Mouse (Mus musculus) midbrain, postnatal 0 days (tissue): ENCODE results near the gene Islr2. TPM values are rescaled to one million over a fixed set of nuclear protein-coding genes. Genes with fewer than 3 reads are reported as not detected.

Experiments used
- ATAC-seq: fragments of 200-750 bp; cut with Nextera tagmentation; 2 replicates; pipeline ENCODE4 v1.8.0; 2017; ENCODE audit warnings: moderate number of reproducible peaks, mild to moderate bottlenecking, moderate TSS enrichment, moderate library complexity; ENCODE audit not compliant: low FRiP score
- DNase-seq: peaks from one replicate; pipeline ENCODE4 v3.0.0-alpha.2; 2015; ENCODE audit warnings: low spot score
- H3K27ac ChIP-seq: fragments of 300-500 bp; sonication (generic); 2 replicates; pipeline ENCODE4 v1.5.1; 2014; ENCODE audit warnings: low read depth, mild to moderate bottlenecking, low read length, mixed read lengths
- H3K27me3 ChIP-seq: fragments of 300-500 bp; sonication (generic); 2 replicates; pipeline ENCODE4 v1.6.1; 2014; ENCODE audit warnings: low read length, control low read depth, mixed read lengths; ENCODE audit not compliant: insufficient read depth
- H3K36me3 ChIP-seq: fragments of 300-500 bp; sonication (generic); 2 replicates; pipeline ENCODE4 v1.6.1; 2014; ENCODE audit warnings: low read length, control low read depth, mixed read lengths; ENCODE audit not compliant: insufficient read depth
- H3K4me1 ChIP-seq: fragments of 300-500 bp; sonication (generic); 2 replicates; pipeline ENCODE4 v1.6.1; 2014; ENCODE audit warnings: mild to moderate bottlenecking, control low read depth, antibody characterized with exemption, low read length, mixed read lengths; ENCODE audit not compliant: insufficient read depth
- H3K4me2 ChIP-seq: fragments of 300-500 bp; sonication (generic); 2 replicates; pipeline ENCODE4 v1.6.1; 2014; ENCODE audit warnings: low read depth, mild to moderate bottlenecking, low read length, mixed read lengths; ENCODE audit not compliant: poor library complexity, severe bottlenecking
- H3K4me3 ChIP-seq: fragments of 300-500 bp; sonication (generic); 2 replicates; pipeline ENCODE4 v1.5.1; 2014; ENCODE audit warnings: low read depth, mild to moderate bottlenecking, low read length, moderate library complexity
- H3K9ac ChIP-seq: fragments of 300-500 bp; sonication (generic); replicated peaks from 2 replicates; pipeline ENCODE4 v1.6.1; 2014; ENCODE audit warnings: mild to moderate bottlenecking, low read length, moderate library complexity, mixed read lengths; ENCODE audit not compliant: poor library complexity, severe bottlenecking
- H3K9me3 ChIP-seq: fragments of 300-500 bp; sonication (generic); 2 replicates; pipeline ENCODE4 v1.6.1; 2016; ENCODE audit warnings: low read length, control low read depth
- CTCF ChIP-seq: IDR thresholded peaks from 2 replicates; pipeline ENCODE4 v1.5.1; 2016; ENCODE audit warnings: antibody characterized with exemption, mild to moderate bottlenecking
- WGBS: fragments of 180-500 bp; shearing (Covaris S2); extraction: QIAGEN DNeasy Blood & Tissue Kit; methylation state at CpG from one replicate; pipeline ENCODE4 v1.1.7; 2014; 5-methylcytosine and 5-hydroxymethylcytosine counted together
- polyA plus RNA-seq: library from polyadenylated mRNA; unstranded; fragments of >200 nt; fragmentation: Nextera tagmentation; extraction: Ambion mirVana; gene quantifications from 2 replicates; pipeline ENCODE4 v1.2.1, GENCODE M21; 2015
- total RNA-seq: library from RNA; depleted of rRNA; stranded (reverse); fragments of >200 nt; gene quantifications from 2 replicates; pipeline ENCODE4 v1.2.3, GENCODE M21; 2014

Islr2 gene
- total and polyA plus RNA-seq, 2 experiments from 2014 or later, result 18.1 to 267 TPM

DNA sequence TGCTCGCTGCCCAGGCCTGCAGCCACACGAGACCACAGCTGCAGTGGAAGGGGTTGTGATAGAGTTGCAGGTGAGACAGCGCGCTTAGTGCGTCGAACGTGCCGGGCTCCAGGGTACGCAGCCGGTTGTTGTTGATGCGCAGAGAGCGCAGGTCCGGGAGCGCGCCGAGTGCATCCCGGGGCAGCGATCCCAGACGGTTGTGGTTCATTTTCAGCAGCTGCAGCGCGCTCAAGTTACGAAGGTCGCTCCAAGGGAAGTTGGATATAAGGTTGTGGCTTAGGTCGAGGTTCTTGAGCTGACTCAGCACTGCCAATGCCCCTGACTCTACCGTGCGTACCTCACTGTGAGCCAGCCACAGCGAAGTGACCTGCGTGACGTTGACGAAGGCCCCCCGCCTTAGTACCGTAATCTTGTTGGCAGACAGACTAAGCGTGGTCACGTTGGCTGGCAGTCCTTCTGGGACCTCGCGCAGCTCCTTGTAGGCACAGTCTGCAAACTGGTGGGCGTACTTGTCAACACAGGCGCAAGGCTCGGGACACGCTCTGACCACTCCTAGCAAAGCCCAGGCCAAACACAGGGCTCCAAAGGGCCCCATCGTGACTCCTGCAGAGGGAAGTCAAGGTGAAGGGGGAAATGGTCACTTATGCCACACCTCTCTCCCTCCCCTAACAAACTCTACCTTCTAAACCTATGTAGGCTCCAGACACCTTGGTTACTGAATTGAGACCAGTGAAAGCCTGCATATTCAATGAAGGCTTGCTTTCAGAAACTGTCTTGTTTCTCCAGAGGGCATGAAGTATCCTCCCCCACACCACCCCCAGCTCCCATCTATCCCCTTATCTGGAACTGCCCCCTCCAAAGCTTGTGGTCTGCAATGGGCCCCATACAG is 4.5 kb downstream of the Islr2 start:
- Histone ChIP-seq H3K9ac (peak overlapping the region; percentile 63; the same call in 1 of the 2 replicates), H3K27me3 (peaks cover 61% of the 10 kb centered on the region), H3K4me3 (peak overlapping the region; percentile 35), H3K4me1 (peaks cover 6% of the 10 kb centered on the region), H3K27ac (peak overlapping the region; percentile 47), H3K4me2 (peak overlapping the region; percentile 66), H3K9me3 (no peaks in the 10 kb centered on the region), H3K36me3 (no peaks in the 10 kb centered on the region)
- 2% methylated on average over 41 of the region's 41 CpGs for WGBS
- ATAC-seq (no peak), DNase-seq (no peak)
- no peak for TF ChIP-seq CTCF

- peak overlapping the region; percentile 63; the same call in 1 of the 2 replicates for H3K9ac ChIP-seq
- H3K27ac ChIP-seq, result peak overlapping the region; percentile 47
- H3K27me3 ChIP-seq, result peaks cover 64% of the 10 kb centered on the region
- H3K36me3 ChIP-seq, result no peaks in the 10 kb centered on the region
- peak; percentile 25; the same call in 1 of the 2 replicates for TF ChIP-seq CTCF
- H3K4me3 ChIP-seq, result peak overlapping the region; percentile 35
- no peaks in the 10 kb centered on the region for H3K9me3 ChIP-seq
- H3K4me2 ChIP-seq, result peak overlapping the region; percentile 66
- ATAC-seq, result no peak
- no peak for DNase-seq
- H3K4me1 ChIP-seq, result peaks cover 6% of the 10 kb centered on the region
- WGBS, result 3% methylated on average over 38 of the region's 38 CpGs
Measured at GRCm38 (mm10) chr9:58198801-58199371, 5.2 kb downstream of the Islr2 start.

DNA sequence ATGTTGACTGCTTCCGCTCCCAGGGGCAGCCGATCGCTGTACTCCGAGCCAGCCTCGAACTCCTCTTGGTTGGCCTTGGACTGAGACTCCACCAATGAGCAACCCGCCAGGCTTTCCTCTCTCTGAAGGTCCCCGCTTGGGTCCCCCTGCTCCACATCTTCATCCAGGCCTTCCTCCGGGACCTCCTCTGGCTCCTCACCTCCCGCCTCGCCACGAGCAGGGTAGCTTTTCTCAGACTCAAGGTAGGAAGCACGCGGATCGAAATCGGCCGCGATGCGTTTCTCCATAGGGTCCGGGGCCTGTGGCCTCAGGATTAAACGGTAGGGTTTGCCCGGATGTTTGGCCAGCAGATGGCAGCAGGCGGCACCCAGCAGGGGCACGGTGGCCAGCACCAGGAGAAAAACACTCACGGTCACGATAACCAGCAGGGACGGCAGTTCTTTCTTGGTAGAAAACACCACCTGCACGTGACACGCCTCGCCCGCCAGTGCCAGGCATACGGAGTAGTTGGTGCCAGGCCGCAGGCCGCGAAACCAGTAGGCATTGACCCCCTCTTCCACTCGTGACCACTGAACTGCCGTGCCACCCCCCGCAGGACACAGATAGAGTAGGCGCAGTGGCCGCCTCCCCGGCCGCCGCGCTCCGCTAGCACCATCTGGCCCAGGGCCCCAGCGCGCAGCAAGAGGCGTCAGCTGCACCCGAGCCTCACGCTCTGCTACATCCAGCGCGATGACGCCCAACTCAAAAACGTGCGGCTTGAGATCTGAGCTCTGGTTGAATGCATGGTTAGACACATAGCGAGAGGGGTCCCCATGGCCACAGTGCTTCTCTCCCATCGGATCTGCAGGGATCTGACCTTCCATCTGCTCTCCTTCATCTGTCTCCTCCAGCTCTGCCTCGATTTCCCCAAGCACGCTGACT is 6.1 kb downstream of the Islr2 start:
- Histone ChIP-seq H3K27me3 (peaks cover 60% of the 10 kb centered on the region), H3K4me1 (peaks cover 6% of the 10 kb centered on the region)

DNA sequence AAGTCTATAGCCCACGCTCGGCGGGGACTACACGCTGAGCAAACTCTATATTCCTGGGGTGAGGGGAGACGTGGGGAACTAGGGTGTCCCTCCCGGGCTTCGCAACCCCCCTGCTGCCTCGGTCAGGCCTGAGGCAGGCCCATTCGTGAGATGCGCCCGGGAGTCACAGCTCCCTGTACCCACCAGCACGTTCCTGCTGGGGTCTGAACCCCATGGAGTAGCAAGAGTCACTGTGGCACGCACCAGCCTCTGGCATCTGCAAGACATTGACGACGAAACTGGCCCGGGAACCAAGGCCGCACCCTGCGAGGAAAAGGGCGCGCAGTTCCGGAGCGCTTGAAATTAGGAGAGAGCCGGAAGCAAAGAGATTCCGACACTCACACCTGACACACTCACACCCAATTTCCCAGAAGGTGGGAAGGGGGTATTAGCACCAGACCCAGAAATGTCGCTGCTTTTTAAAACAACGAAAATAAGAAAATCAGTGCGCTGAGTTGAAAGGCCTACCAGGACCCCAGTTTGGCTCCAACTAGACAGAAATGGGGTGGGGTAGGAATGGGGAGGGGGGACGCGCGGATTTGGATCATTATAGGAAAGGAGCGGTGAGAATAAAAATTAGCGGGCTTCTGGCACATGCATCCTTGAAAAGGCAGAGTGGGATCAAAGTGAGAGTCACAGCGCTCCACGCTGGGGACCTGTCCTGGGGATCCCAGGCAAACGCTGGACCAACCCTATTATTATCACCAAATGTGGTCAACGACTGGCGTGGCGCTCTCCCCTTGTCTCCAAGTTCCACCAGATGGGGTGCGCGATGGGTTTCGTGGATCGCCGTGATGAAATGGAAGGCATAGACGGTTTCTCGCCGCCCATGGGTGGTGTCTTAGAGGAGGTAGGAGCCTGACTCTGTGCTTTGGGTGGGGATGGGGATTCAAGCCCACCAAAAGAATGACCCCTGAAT is 7.2 kb downstream of the Islr2 start:
- DNase-seq (no peak), ATAC-seq (no peak)
- peak overlapping the region; percentile 63; the same call in 1 of the 2 replicates for H3K9ac ChIP-seq
- H3K36me3 ChIP-seq, result no peaks in the 10 kb centered on the region
- 5% methylated on average over 46 of the region's 46 CpGs for WGBS
- H3K4me3 ChIP-seq, result peak overlapping the region; percentile 35
- H3K9me3 ChIP-seq, result no peaks in the 10 kb centered on the region
- H3K27ac ChIP-seq, result no peak overlapping the region
- H3K27me3 ChIP-seq, result peaks cover 50% of the 10 kb centered on the region
- peaks cover 6% of the 10 kb centered on the region for H3K4me1 ChIP-seq
- H3K4me2 ChIP-seq, result peak overlapping the region; percentile 66
- TF ChIP-seq CTCF, result no peak

More for the DNA sequence above, 6.1 kb downstream of the Islr2 start:
- Histone ChIP-seq H3K27ac (peak overlapping the region; percentile 47; the same call in 1 of the 2 replicates), H3K4me3 (peak overlapping the region; percentile 35), H3K9ac (peak overlapping the region; percentile 63), H3K9me3 (no peaks in the 10 kb centered on the region), H3K36me3 (no peaks in the 10 kb centered on the region), H3K4me2 (peak overlapping the region; percentile 66)
- ATAC-seq (no peak), DNase-seq (peak; percentile 54)
- 1% methylated on average over 58 of the region's 58 CpGs for WGBS
- peak; percentile 75 for TF ChIP-seq CTCF

GRCm38 (mm10) chr9:58196141-58196540 is 8.0 kb downstream of the Islr2 start:
- 5% methylated on average over 13 of the region's 14 CpGs for WGBS
- no peaks in the 10 kb centered on the region for H3K9me3 ChIP-seq
- 0 out of 2 replicates have a peak overlapping the region, but pooled peaks have one; percentile 39 for H3K9ac ChIP-seq
- no peak for TF ChIP-seq CTCF
- H3K4me1 ChIP-seq, result peaks cover 5% of the 10 kb centered on the region
- peak overlapping the region; percentile 66 for H3K4me2 ChIP-seq
- H3K27me3 ChIP-seq, result peaks cover 46% of the 10 kb centered on the region
- H3K27ac ChIP-seq, result no peak overlapping the region
- ATAC-seq (no peak), DNase-seq (no peak)
- H3K36me3 ChIP-seq, result no peaks in the 10 kb centered on the region
- H3K4me3 ChIP-seq, result peak overlapping the region; percentile 35
